Mouse (Mus musculus): Measurements from ENCODE around the gene Fam160a1. TPM values are rescaled to one million over a fixed set of nuclear protein-coding genes. Genes with fewer than 3 reads are reported as not detected.

The Fam160a1 gene
- polyA plus RNA-seq, 1 experiment from 2014 or later, result 0.64 TPM

- H3K9ac ChIP-seq (ENCODE audit: low read length), result no peak overlapping the region
- ATAC-seq (replicated peaks; ENCODE audit: low FRiP score) (no peak), DNase-seq (ENCODE audit: low spot score) (no peak)
- H3K4me2 ChIP-seq (ENCODE audit: low read depth, low read length, severe bottlenecking), result no peak overlapping the region
- H3K36me3 ChIP-seq (ENCODE audit: control insufficient read depth, insufficient read depth, low read length), result no peaks in the 10 kb centered on the region
- no peaks in the 10 kb centered on the region for H3K9me3 ChIP-seq (ENCODE audit: control insufficient read depth, low read length)
- WGBS, result 84% methylated on average over 4 of the region's 4 CpGs
- no peaks in the 10 kb centered on the region for H3K27me3 ChIP-seq (ENCODE audit: control insufficient read depth, insufficient read depth, low read length)
- no peak overlapping the region for H3K27ac ChIP-seq (ENCODE audit: low read depth, low read length)
- no peaks in the 10 kb centered on the region for H3K4me1 ChIP-seq (replicated peaks; ENCODE audit: control insufficient read depth, insufficient read depth, low read length)
- H3K4me3 ChIP-seq (ENCODE audit: low read depth, low read length), result no peak overlapping the region
These were observed 164.1 kb downstream of the Fam160a1 start for GRCm38 (mm10) chr3:85652727-85653665.

DNA sequence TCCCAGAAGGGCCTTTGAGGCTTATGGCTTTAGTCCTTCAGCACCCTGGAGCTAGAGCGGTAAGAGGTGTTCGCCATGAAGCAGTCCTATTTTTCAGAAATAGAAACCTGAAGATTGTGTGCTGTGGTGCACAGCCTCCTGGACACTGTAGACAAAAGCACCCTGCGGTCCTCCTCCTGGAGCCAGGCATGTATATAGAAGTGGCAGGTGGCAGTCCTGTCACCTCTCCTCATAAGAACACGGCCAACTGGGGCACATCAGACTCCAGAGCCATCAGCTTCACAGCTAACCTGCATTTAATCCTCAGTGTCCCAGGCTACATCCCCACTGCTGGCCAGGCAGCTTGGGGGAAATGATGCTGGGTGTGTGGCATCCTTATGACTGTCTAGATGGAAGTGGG is 167.9 kb downstream of the Fam160a1 start:
- Histone ChIP-seq H3K27me3 (ENCODE audit: control insufficient read depth, insufficient read depth, low read length) (no peaks in the 10 kb centered on the region), H3K4me2 (ENCODE audit: low read depth, low read length, severe bottlenecking) (no peak overlapping the region), H3K27ac (ENCODE audit: low read depth, low read length) (no peak overlapping the region), H3K4me3 (ENCODE audit: low read depth, low read length) (no peak overlapping the region), H3K4me1 (replicated peaks; ENCODE audit: control insufficient read depth, insufficient read depth, low read length) (no peaks in the 10 kb centered on the region), H3K9me3 (ENCODE audit: control insufficient read depth, low read length) (no peaks in the 10 kb centered on the region), H3K36me3 (ENCODE audit: control insufficient read depth, insufficient read depth, low read length) (no peaks in the 10 kb centered on the region), H3K9ac (ENCODE audit: low read length) (no peak overlapping the region)
- DNase-seq (ENCODE audit: low spot score) (no peak), ATAC-seq (replicated peaks; ENCODE audit: low FRiP score) (no peak)
- 92% methylated on average over 4 of the region's 4 CpGs for WGBS

- Histone ChIP-seq H3K27ac (ENCODE audit: low read depth, low read length) (no peak overlapping the region), H3K4me1 (replicated peaks; ENCODE audit: control insufficient read depth, insufficient read depth, low read length) (no peaks in the 10 kb centered on the region), H3K4me2 (ENCODE audit: low read depth, low read length, severe bottlenecking) (no peak overlapping the region), H3K27me3 (ENCODE audit: control insufficient read depth, insufficient read depth, low read length) (no peaks in the 10 kb centered on the region), H3K9me3 (ENCODE audit: control insufficient read depth, low read length) (no peaks in the 10 kb centered on the region), H3K36me3 (ENCODE audit: control insufficient read depth, insufficient read depth, low read length) (no peaks in the 10 kb centered on the region), H3K9ac (ENCODE audit: low read length) (no peak overlapping the region), H3K4me3 (ENCODE audit: low read depth, low read length) (no peak overlapping the region)
- WGBS, result 90% methylated on average over 7 of the region's 7 CpGs
- no peak for DNase-seq (ENCODE audit: low spot score)
- no peak for ATAC-seq (replicated peaks; ENCODE audit: low FRiP score)
These were observed 171.5 kb downstream of the Fam160a1 start for GRCm38 (mm10) chr3:85645517-85646004.

GRCm38 (mm10) chr3:85644814-85645213 is 172.3 kb downstream of the Fam160a1 start:
- 86% methylated on average over 3 of the region's 3 CpGs for WGBS
- Histone ChIP-seq H3K4me1 (replicated peaks; ENCODE audit: control insufficient read depth, insufficient read depth, low read length) (no peaks in the 10 kb centered on the region), H3K27me3 (ENCODE audit: control insufficient read depth, insufficient read depth, low read length) (no peaks in the 10 kb centered on the region), H3K27ac (ENCODE audit: low read depth, low read length) (no peak overlapping the region), H3K36me3 (ENCODE audit: control insufficient read depth, insufficient read depth, low read length) (no peaks in the 10 kb centered on the region), H3K4me2 (ENCODE audit: low read depth, low read length, severe bottlenecking) (no peak overlapping the region), H3K9me3 (ENCODE audit: control insufficient read depth, low read length) (no peaks in the 10 kb centered on the region), H3K9ac (ENCODE audit: low read length) (no peak overlapping the region), H3K4me3 (ENCODE audit: low read depth, low read length) (no peak overlapping the region)
- ATAC-seq (replicated peaks; ENCODE audit: low FRiP score), result no peak
- DNase-seq (ENCODE audit: low spot score), result no peak

GRCm38 (mm10) chr3:85641751-85642150 is 175.3 kb downstream of the Fam160a1 start:
- 88% methylated on average over 3 of the region's 3 CpGs for WGBS
- no peak overlapping the region for H3K4me2 ChIP-seq (ENCODE audit: low read depth, low read length, severe bottlenecking)
- no peaks in the 10 kb centered on the region for H3K36me3 ChIP-seq (ENCODE audit: control insufficient read depth, insufficient read depth, low read length)
- no peaks in the 10 kb centered on the region for H3K9me3 ChIP-seq (ENCODE audit: control insufficient read depth, low read length)
- H3K4me3 ChIP-seq (ENCODE audit: low read depth, low read length), result no peak overlapping the region
- DNase-seq (ENCODE audit: low spot score) (no peak), ATAC-seq (replicated peaks; ENCODE audit: low FRiP score) (no peak)
- H3K27me3 ChIP-seq (ENCODE audit: control insufficient read depth, insufficient read depth, low read length), result no peaks in the 10 kb centered on the region
- no peaks in the 10 kb centered on the region for H3K4me1 ChIP-seq (replicated peaks; ENCODE audit: control insufficient read depth, insufficient read depth, low read length)
- no peak overlapping the region for H3K9ac ChIP-seq (ENCODE audit: low read length)
- no peak overlapping the region for H3K27ac ChIP-seq (ENCODE audit: low read depth, low read length)

DNA sequence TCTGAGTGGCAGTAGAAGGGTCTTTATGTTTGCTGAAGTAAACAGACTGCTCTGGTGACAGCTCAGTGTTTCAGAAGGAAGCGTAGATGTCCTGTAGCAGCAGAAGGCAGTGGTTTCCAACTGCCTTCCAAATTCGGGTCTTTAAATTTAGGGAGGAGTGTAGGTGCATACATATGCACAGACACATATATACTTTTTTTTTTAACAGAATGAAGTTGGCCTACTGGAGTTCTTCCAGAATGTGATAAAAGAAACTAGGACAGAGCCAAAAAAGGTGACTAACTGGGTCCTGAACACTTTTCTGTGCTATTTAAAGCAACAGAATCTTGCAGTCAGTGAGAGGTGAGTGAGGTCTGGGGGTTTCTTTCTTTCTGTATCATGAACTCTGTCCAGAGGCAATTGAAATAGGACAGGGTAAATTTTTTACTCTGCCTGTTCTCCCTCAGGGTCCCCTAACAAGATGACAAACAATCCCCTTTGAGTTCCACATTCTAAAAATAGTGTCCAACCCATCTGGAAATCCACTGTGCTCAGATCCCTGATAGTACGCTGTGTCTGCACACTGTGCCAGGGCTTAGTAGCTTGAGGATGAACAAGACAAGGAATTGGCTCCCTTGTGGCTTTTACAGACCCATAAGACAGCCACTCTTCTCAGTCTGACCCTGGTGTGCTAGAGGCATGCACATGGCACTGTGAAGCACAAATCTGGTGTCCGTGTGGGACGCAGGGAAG is 180.2 kb downstream of the Fam160a1 start:
- Histone ChIP-seq H3K9me3 (ENCODE audit: control insufficient read depth, low read length) (no peaks in the 10 kb centered on the region), H3K27ac (ENCODE audit: low read depth, low read length) (no peak overlapping the region), H3K4me3 (ENCODE audit: low read depth, low read length) (no peak overlapping the region), H3K4me1 (replicated peaks; ENCODE audit: control insufficient read depth, insufficient read depth, low read length) (no peaks in the 10 kb centered on the region), H3K4me2 (ENCODE audit: low read depth, low read length, severe bottlenecking) (no peak overlapping the region), H3K27me3 (ENCODE audit: control insufficient read depth, insufficient read depth, low read length) (no peaks in the 10 kb centered on the region), H3K9ac (ENCODE audit: low read length) (no peak overlapping the region), H3K36me3 (ENCODE audit: control insufficient read depth, insufficient read depth, low read length) (no peaks in the 10 kb centered on the region)
- ATAC-seq (replicated peaks; ENCODE audit: low FRiP score), result no peak
- 89% methylated on average over 5 of the region's 5 CpGs for WGBS
- no peak for DNase-seq (ENCODE audit: low spot score)

- Histone ChIP-seq H3K4me3 (ENCODE audit: low read depth, low read length) (no peak overlapping the region), H3K4me1 (replicated peaks; ENCODE audit: control insufficient read depth, insufficient read depth, low read length) (no peaks in the 10 kb centered on the region), H3K9ac (ENCODE audit: low read length) (no peak overlapping the region), H3K27me3 (ENCODE audit: control insufficient read depth, insufficient read depth, low read length) (no peaks in the 10 kb centered on the region), H3K9me3 (ENCODE audit: control insufficient read depth, low read length) (no peaks in the 10 kb centered on the region), H3K4me2 (ENCODE audit: low read depth, low read length, severe bottlenecking) (no peak overlapping the region), H3K27ac (ENCODE audit: low read depth, low read length) (no peak overlapping the region), H3K36me3 (ENCODE audit: control insufficient read depth, insufficient read depth, low read length) (no peaks in the 10 kb centered on the region)
- DNase-seq (ENCODE audit: low spot score) (no peak), ATAC-seq (replicated peaks; ENCODE audit: low FRiP score) (no peak)
- WGBS, result 93% methylated on average over 2 of the region's 2 CpGs
These were observed 181.5 kb downstream of the Fam160a1 start for GRCm38 (mm10) chr3:85635591-85635990.

DNA sequence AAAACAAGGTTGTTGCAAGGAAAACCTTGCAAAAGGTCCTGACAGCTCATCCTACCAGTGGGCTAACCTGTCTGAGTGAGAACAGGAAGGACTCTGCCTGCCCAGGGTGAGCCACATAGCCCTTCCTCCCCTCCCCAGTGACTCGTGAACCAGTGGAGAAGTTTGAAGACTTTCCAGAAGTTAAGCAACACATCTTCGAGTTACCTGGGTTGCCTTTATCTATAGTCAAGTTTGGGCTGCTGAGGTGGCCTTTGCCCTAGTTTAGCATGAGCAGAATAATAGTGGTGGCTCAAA is 182.0 kb downstream of the Fam160a1 start:
- Histone ChIP-seq H3K4me2 (ENCODE audit: low read depth, low read length, severe bottlenecking) (no peak overlapping the region), H3K36me3 (ENCODE audit: control insufficient read depth, insufficient read depth, low read length) (no peaks in the 10 kb centered on the region), H3K9me3 (ENCODE audit: control insufficient read depth, low read length) (no peaks in the 10 kb centered on the region), H3K4me3 (ENCODE audit: low read depth, low read length) (no peak overlapping the region), H3K27me3 (ENCODE audit: control insufficient read depth, insufficient read depth, low read length) (no peaks in the 10 kb centered on the region), H3K9ac (ENCODE audit: low read length) (no peak overlapping the region), H3K27ac (ENCODE audit: low read depth, low read length) (no peak overlapping the region), H3K4me1 (replicated peaks; ENCODE audit: control insufficient read depth, insufficient read depth, low read length) (no peaks in the 10 kb centered on the region)
- WGBS, result 87% methylated on average over 2 of the region's 2 CpGs
- no peak for ATAC-seq (replicated peaks; ENCODE audit: low FRiP score)
- no peak for DNase-seq (ENCODE audit: low spot score)
